Comparison of ENCODE assay signal across 30 mouse cellular contexts in genomic region chr10:79866601-79867000, GRCm38 (mm10). TPM values are rescaled to one million over a fixed set of nuclear protein-coding genes. Genes with fewer than 3 reads are reported as not detected.
A peak's percentile ranks its signal among the peaks of the same experiment; 100 is the strongest.
DNase-seq lines count a peak whose midpoint lies in the region; ATAC-seq and TF ChIP-seq lines count a peak whose summit lies in the region.
"Had no signal": no experiment of that assay in that cellular context is flagged by ENCODE, and none has a peak within 500 bp of the region (broad histone marks: within the 10 kb centered on the region; RNA-seq: fewer than 3 reads in every experiment).

No protein-coding gene starts in this region.

- 76% methylated on average over 11 of the region's 11 CpGs for WGBS in hindbrain, embryonic 12.5 days
- 75% methylated on average over 11 of the region's 11 CpGs for WGBS in hindbrain, postnatal 0 days

- peaks cover 33% of the 10 kb centered on the region for H3K4me1 ChIP-seq in hindbrain, embryonic 12.5 days
- H3K4me1 ChIP-seq in hindbrain, postnatal 0 days (ENCODE audit: insufficient read depth, low read length): no peaks in the 10 kb centered on the region

- no peak overlapping the region for H3K4me3 ChIP-seq in hindbrain, embryonic 12.5 days
- no peak overlapping the region for H3K4me3 ChIP-seq in hindbrain, postnatal 0 days (ENCODE audit: low read length)
- H3K4me3 ChIP-seq: embryonic facial prominence, embryonic 15.5 days; heart, adult 2 months; heart, embryonic 13.5 days; kidney, embryonic 15.5 days had no signal

- no peak for ATAC-seq in hindbrain, embryonic 12.5 days (ENCODE audit: low FRiP score)
- ATAC-seq in hindbrain, postnatal 0 days: no peak
- ATAC-seq: Patski had no signal

- no peak overlapping the region for H3K9ac ChIP-seq in hindbrain, embryonic 12.5 days
- H3K9ac ChIP-seq in hindbrain, postnatal 0 days (replicated peaks; ENCODE audit: low read length): no peak overlapping the region
- H3K9ac ChIP-seq: embryonic facial prominence, embryonic 15.5 days; heart, embryonic 13.5 days; kidney, embryonic 15.5 days had no signal

- no peak for TF ChIP-seq CTCF in hindbrain, postnatal 0 days (IDR thresholded peaks at IDR 0.05; ENCODE audit: low read depth)

- H3K27me3 ChIP-seq in hindbrain, embryonic 12.5 days: no peaks in the 10 kb centered on the region
- no peaks in the 10 kb centered on the region for H3K27me3 ChIP-seq in hindbrain, postnatal 0 days (ENCODE audit: insufficient read depth, low read length)
- H3K27me3 ChIP-seq: CH12.LX; embryonic facial prominence, embryonic 15.5 days; heart, embryonic 13.5 days; kidney, embryonic 15.5 days; Patski had no signal

- H3K27ac ChIP-seq in hindbrain, embryonic 12.5 days: peak overlapping the region; percentile 18; the same call in 1 of the 2 replicates
- H3K27ac ChIP-seq in hindbrain, postnatal 0 days: no peak overlapping the region
- H3K27ac ChIP-seq: embryonic facial prominence, embryonic 15.5 days; heart, adult 2 months; macrophage had no signal

- DNase-seq in cerebellum, postnatal 10 days: peak; percentile 25 to 36
- DNase-seq in cerebellum, adult 8-10 months: no peak
- no peak for DNase-seq in hindbrain, postnatal 0 days (ENCODE audit: low spot score)
- peak; percentile 10 for DNase-seq in right cerebral cortex, postnatal 14 days
- no peak for DNase-seq in right cerebral cortex, adult 18-20 months
- no peak for DNase-seq in thymus, adult 18-20 months
- DNase-seq: adrenal gland, postnatal 36 days; B cell, adult 2 months; gastrocnemius, postnatal 25 days; heart, postnatal 14 days; layer of hippocampus, postnatal 36 days; spleen, adult 18-20 months had no signal

- H3K9me3 ChIP-seq in hindbrain, embryonic 12.5 days (replicated peaks): no peaks in the 10 kb centered on the region
- no peaks in the 10 kb centered on the region for H3K9me3 ChIP-seq in hindbrain, postnatal 0 days (ENCODE audit: low read length)
- H3K9me3 ChIP-seq: embryonic facial prominence, embryonic 15.5 days; G1E; heart, embryonic 13.5 days; kidney, embryonic 15.5 days had no signal

- H3K36me3 ChIP-seq in hindbrain, embryonic 12.5 days: peaks cover 77% of the 10 kb centered on the region
- H3K36me3 ChIP-seq in hindbrain, postnatal 0 days (ENCODE audit: insufficient read depth, low read length): peaks cover 41% of the 10 kb centered on the region

- no peak overlapping the region for H3K4me2 ChIP-seq in hindbrain, embryonic 12.5 days (replicated peaks)
- no peak overlapping the region for H3K4me2 ChIP-seq in hindbrain, postnatal 0 days (ENCODE audit: low read depth, low read length)
- H3K4me2 ChIP-seq: embryonic facial prominence, embryonic 15.5 days; heart, embryonic 13.5 days; kidney, embryonic 15.5 days had no signal

RNA-seq across cellular contexts. Expression of gene Prtn3, which starts 7.7 kb away (rescaled TPM):
- 11.8 and 14.1 TPM in 2 replicates for polyA plus RNA-seq in hindbrain, embryonic 12.5 days (2016; fragmentation: Nextera tagmentation; extraction: Ambion mirVana)
- 9.4 and 20.5 TPM in 2 replicates for total RNA-seq in hindbrain, postnatal 0 days (2014; rRNA removed)
- polyA plus RNA-seq in hindbrain, postnatal 0 days (2015; fragmentation: Nextera tagmentation; extraction: Ambion mirVana): 11.6 and 11.8 TPM in 2 replicates
- total RNA-seq: liver, adult 2 months; neutrophil, adult 5-6 weeks had no signal

RNA-seq across cellular contexts. Expression of gene Plppr3, which starts 7.8 kb away (rescaled TPM):
- 289 and 290 TPM in 2 replicates for polyA plus RNA-seq in hindbrain, embryonic 12.5 days (2016; fragmentation: Nextera tagmentation; extraction: Ambion mirVana)
- 487 and 541 TPM in 2 replicates for total RNA-seq in hindbrain, postnatal 0 days (2014; rRNA removed)
- polyA plus RNA-seq in hindbrain, postnatal 0 days (2015; fragmentation: Nextera tagmentation; extraction: Ambion mirVana): 268 and 283 TPM in 2 replicates

RNA-seq across cellular contexts. Expression of gene Ptbp1, which starts 12.4 kb away (rescaled TPM):
- polyA plus RNA-seq in hindbrain, embryonic 12.5 days (2016; fragmentation: Nextera tagmentation; extraction: Ambion mirVana): 201 and 211 TPM in 2 replicates
- 166 and 173 TPM in 2 replicates for total RNA-seq in hindbrain, postnatal 0 days (2014; rRNA removed)
- polyA plus RNA-seq in hindbrain, postnatal 0 days (2015; fragmentation: Nextera tagmentation; extraction: Ambion mirVana): 58.9 and 65.5 TPM in 2 replicates

RNA-seq across cellular contexts. Expression of gene Elane, which starts 19.4 kb away (rescaled TPM):
- polyA plus RNA-seq in hindbrain, embryonic 12.5 days (2016; fragmentation: Nextera tagmentation; extraction: Ambion mirVana): 0.56 TPM in 1 of 2 replicates, not detected in the other
- total RNA-seq in hindbrain, postnatal 0 days (2014; rRNA removed): not detected in 2 replicates
- polyA plus RNA-seq in hindbrain, postnatal 0 days (2015; fragmentation: Nextera tagmentation; extraction: Ambion mirVana): 0.24 TPM in 1 of 2 replicates, not detected in the other
- total RNA-seq: adrenal gland, adult 18-20 months; CH12.LX; G1E; gastrocnemius, postnatal 25 days; heart, adult 2 months; heart, postnatal 14 days; layer of hippocampus, adult 8-10 months; layer of hippocampus, postnatal 36 days; left cerebral cortex, postnatal 10 days; liver, adult 2 months; neutrophil, adult 5-6 weeks had no signal
- polyA plus RNA-seq: heart, adult 2 months; midbrain, embryonic 16.5 days; Patski had no signal

RNA-seq across cellular contexts. Expression of gene Cfd, which starts 24.1 kb away (rescaled TPM):
- not detected in 2 replicates for polyA plus RNA-seq in hindbrain, embryonic 12.5 days (2016; fragmentation: Nextera tagmentation; extraction: Ambion mirVana)
- not detected in 2 replicates for total RNA-seq in hindbrain, postnatal 0 days (2014; rRNA removed)
- polyA plus RNA-seq in hindbrain, postnatal 0 days (2015; fragmentation: Nextera tagmentation; extraction: Ambion mirVana): not detected in 2 replicates
- total RNA-seq: CH12.LX; G1E; layer of hippocampus, postnatal 36 days; left cerebral cortex, postnatal 10 days; neutrophil, adult 5-6 weeks had no signal
- polyA plus RNA-seq: embryonic facial prominence, embryonic 15.5 days; G1E; heart, embryonic 13.5 days; kidney, embryonic 15.5 days; limb, embryonic 11.5 days; liver, embryonic 16.5 days; lung, postnatal 0 days; macrophage; Patski had no signal

Comparison
In these comparisons a context has a peak if more than half of its experiments do, and no peak if none do; other contexts are left out.
1. DNase-seq: peak in cerebellum, postnatal 10 days (2 of 2) and right cerebral cortex, postnatal 14 days (single experiment); none in cerebellum, adult 8-10 months (single experiment), hindbrain, postnatal 0 days (single experiment), right cerebral cortex, adult 18-20 months (single experiment) and thymus, adult 18-20 months (0 of 2).